Mouse (Mus musculus): Measurements from ENCODE around the gene Oosp1.

DNA sequence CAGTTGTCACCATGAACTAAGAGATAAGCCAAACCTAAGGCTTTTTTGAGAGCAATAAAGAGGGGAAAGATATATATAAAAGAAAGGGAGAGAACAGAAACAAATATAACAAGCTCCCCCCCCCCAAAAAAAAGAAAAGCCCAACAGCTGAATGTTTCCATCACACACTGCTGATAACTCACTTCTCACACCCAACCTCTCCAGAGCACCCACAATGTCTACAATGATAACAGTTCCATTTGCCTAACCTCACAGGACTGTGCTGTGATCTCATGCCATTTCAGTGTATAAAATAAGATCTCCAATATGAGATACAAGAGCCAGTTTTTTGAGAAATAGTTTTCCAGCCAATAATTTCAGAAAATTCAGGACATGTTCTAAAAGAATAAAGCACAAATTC lies 73.0 kb downstream of the Oosp1 start:
- no peak for TF ChIP-seq CTCF (IDR thresholded peaks at IDR 0.05; ENCODE audit: control insufficient read depth, insufficient read depth, low read length)
- TF ChIP-seq POLR2A (IDR thresholded peaks at IDR 0.05; ENCODE audit: borderline replicate concordance, control insufficient read depth, low read depth, low read length) = no peak

All from bone marrow, adult 2 months (tissue).